Mouse (Mus musculus) E14TG2a.4 (cell line): ENCODE results near the gene Mettl7b.

ENCODE experiments used
- CTCF ChIP-seq: conservative IDR thresholded peaks from 2 replicates; pipeline ENCODE4 v1.5.1; 2014; ENCODE audit warnings: low read length
- NANOG ChIP-seq: IDR thresholded peaks from 2 replicates; pipeline ENCODE4 v1.6.1; 2014; ENCODE audit warnings: borderline replicate concordance, low read length, mixed read lengths
- POU5F1 ChIP-seq: IDR thresholded peaks from 2 replicates; pipeline ENCODE4 v1.6.1; 2014; ENCODE audit warnings: low read length, borderline replicate concordance

DNA sequence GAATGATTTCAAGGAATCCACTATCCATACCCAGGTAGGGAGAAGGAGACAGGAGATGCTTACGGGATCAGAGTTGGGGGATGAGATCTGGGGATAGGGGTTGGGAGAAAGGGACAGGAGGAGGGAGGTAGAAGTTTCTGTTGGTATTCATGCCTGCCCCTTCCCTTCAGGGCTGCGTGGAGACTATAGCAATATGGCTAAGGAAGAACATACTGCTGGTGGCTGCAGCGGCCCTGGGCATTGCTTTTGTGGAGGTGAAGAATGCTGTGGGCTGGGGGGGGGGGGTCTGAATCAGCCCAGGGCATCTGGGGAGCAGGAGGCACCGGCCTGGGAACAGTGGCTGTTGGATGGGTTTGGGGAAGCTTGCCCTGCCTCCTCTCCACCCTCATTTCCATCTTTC, 48.5 kb downstream of the Mettl7b start:
- TF ChIP-seq CTCF (no peak), POU5F1 (no peak), NANOG (no peak)
